Mouse (Mus musculus) right cerebral cortex, postnatal 36 days (tissue): ENCODE measurements around the gene Rpgrip1l.

Experiments
- DNase-seq, 2 experiments: peaks; one replicate each; pipeline ENCODE4 v3.0.0; 2022; ENCODE audit warnings: low spot score in 2 of 2, mixed read lengths in 1 of 2

The Rpgrip1l gene

GRCm38 (mm10) chr8:91312835-91313832 is at the start of gene Rpgrip1l, which contains the start of gene Fto:
Rpgrip1l (minus strand) TSS chr8:91313262.
Fto (plus strand) TSS chr8:91313525.
- peak; percentile 98 to 99 for DNase-seq

GRCm38 (mm10) chr8:91360644-91361357 is 47.7 kb upstream of the Rpgrip1l start:
- no peak for DNase-seq

- no peak for DNase-seq
Observed at GRCm38 (mm10) chr8:91359511-91359910, 46.4 kb upstream of the Rpgrip1l start.

GRCm38 (mm10) chr8:91358016-91358415 is 45.0 kb upstream of the Rpgrip1l start:
- DNase-seq, result no peak

GRCm38 (mm10) chr8:91357493-91358014 is 44.5 kb upstream of the Rpgrip1l start:
- DNase-seq, result no peak

GRCm38 (mm10) chr8:91355956-91356699 is 43.1 kb upstream of the Rpgrip1l start:
- no peak for DNase-seq

GRCm38 (mm10) chr8:91355301-91355905 is 42.3 kb upstream of the Rpgrip1l start:
- no peak for DNase-seq

- no peak for DNase-seq
Observed at GRCm38 (mm10) chr8:91353907-91354306, 40.8 kb upstream of the Rpgrip1l start.

- DNase-seq, result no peak
Observed at GRCm38 (mm10) chr8:91353062-91353461, 40.0 kb upstream of the Rpgrip1l start.

- DNase-seq, result no peak
Observed at GRCm38 (mm10) chr8:91352598-91352997, 39.5 kb upstream of the Rpgrip1l start.

GRCm38 (mm10) chr8:91350628-91351027 is 37.6 kb upstream of the Rpgrip1l start:
- peak in 1 of 2 experiments; percentile 37 for DNase-seq

- no peak for DNase-seq
Observed at GRCm38 (mm10) chr8:91349816-91350215, 36.8 kb upstream of the Rpgrip1l start.

- DNase-seq, result no peak
Observed at GRCm38 (mm10) chr8:91347595-91347994, 34.5 kb upstream of the Rpgrip1l start.

GRCm38 (mm10) chr8:91347146-91347545 is 34.1 kb upstream of the Rpgrip1l start:
- DNase-seq, result no peak

GRCm38 (mm10) chr8:91344659-91345058 is 31.6 kb upstream of the Rpgrip1l start:
- DNase-seq, result no peak

- DNase-seq, result no peak
Observed at GRCm38 (mm10) chr8:91342798-91343197, 29.7 kb upstream of the Rpgrip1l start.

GRCm38 (mm10) chr8:91342196-91342595 is 29.1 kb upstream of the Rpgrip1l start:
- no peak for DNase-seq

- DNase-seq, result no peak
Observed at GRCm38 (mm10) chr8:91340746-91341145, 27.7 kb upstream of the Rpgrip1l start.

GRCm38 (mm10) chr8:91339651-91340050 is 26.6 kb upstream of the Rpgrip1l start:
- DNase-seq, result no peak

GRCm38 (mm10) chr8:91338389-91339154 is 25.5 kb upstream of the Rpgrip1l start:
- peak; percentile 27 to 66 for DNase-seq
